Mouse (Mus musculus) hindbrain, embryonic 16.5 days (tissue): ENCODE data around the gene Mark4. TPM values are rescaled to one million over a fixed set of nuclear protein-coding genes. Genes with fewer than 3 reads are reported as not detected.
A peak's percentile ranks its signal among the peaks of the same experiment; 100 is the strongest.

Experiments
- ATAC-seq: fragments of 200-750 bp; cut with Nextera tagmentation; 2 replicates; pipeline ENCODE4 v1.8.0; 2017; ENCODE audit warnings: moderate TSS enrichment, moderate library complexity
- H3K27ac ChIP-seq: fragments of 300-500 bp; sonication (generic); 2 replicates; pipeline ENCODE4 v1.5.1; 2014; ENCODE audit warnings: low read depth, mild to moderate bottlenecking, control low read depth, low read length, moderate library complexity
- H3K27me3 ChIP-seq: fragments of 300-500 bp; sonication (generic); replicated peaks from 2 replicates; pipeline ENCODE4 v1.6.1; 2014; ENCODE audit warnings: low read length; ENCODE audit not compliant: control insufficient read depth, insufficient read depth
- H3K36me3 ChIP-seq: fragments of 300-500 bp; sonication (generic); 2 replicates; pipeline ENCODE4 v1.6.1; 2014; ENCODE audit warnings: mild to moderate bottlenecking, low read length, moderate library complexity, mixed read lengths; ENCODE audit not compliant: control insufficient read depth, insufficient read depth
- H3K4me1 ChIP-seq: fragments of 300-500 bp; sonication (generic); 2 replicates; pipeline ENCODE4 v1.6.1; 2014; ENCODE audit warnings: low read depth, low read length; ENCODE audit not compliant: control insufficient read depth, insufficient read depth
- H3K4me2 ChIP-seq: fragments of 300-500 bp; sonication (generic); 2 replicates; pipeline ENCODE4 v1.6.1; 2014; ENCODE audit warnings: mild to moderate bottlenecking, low read length, control low read depth, moderate library complexity
- H3K4me3 ChIP-seq: fragments of 300-500 bp; sonication (generic); 2 replicates; pipeline ENCODE4 v1.5.1; 2014; ENCODE audit warnings: mild to moderate bottlenecking, low read length, control low read depth, moderate library complexity
- H3K9ac ChIP-seq: fragments of 300-500 bp; sonication (generic); 2 replicates; pipeline ENCODE4 v1.6.1; 2014; ENCODE audit warnings: low read depth, mild to moderate bottlenecking, control low read depth, low read length, moderate library complexity
- H3K9me3 ChIP-seq: fragments of 300-500 bp; sonication (generic); 2 replicates; pipeline ENCODE4 v1.6.1; 2014; ENCODE audit warnings: mild to moderate bottlenecking, low read length, moderate library complexity; ENCODE audit not compliant: control insufficient read depth
- WGBS: fragments of 180-500 bp; shearing (Covaris S2); extraction: QIAGEN DNeasy Blood & Tissue Kit; methylation state at CpG from one replicate; pipeline ENCODE4 v1.1.7; 2014; 5-methylcytosine and 5-hydroxymethylcytosine counted together
- polyA plus RNA-seq: library from polyadenylated mRNA; unstranded; fragments of >200 nt; fragmentation: Nextera tagmentation; extraction: Ambion mirVana; gene quantifications from 2 replicates; pipeline ENCODE4 v1.2.1, GENCODE M21; 2015

Mark4 gene
- polyA plus RNA-seq, 1 experiment from 2014 or later, result 15.9 TPM

DNA sequence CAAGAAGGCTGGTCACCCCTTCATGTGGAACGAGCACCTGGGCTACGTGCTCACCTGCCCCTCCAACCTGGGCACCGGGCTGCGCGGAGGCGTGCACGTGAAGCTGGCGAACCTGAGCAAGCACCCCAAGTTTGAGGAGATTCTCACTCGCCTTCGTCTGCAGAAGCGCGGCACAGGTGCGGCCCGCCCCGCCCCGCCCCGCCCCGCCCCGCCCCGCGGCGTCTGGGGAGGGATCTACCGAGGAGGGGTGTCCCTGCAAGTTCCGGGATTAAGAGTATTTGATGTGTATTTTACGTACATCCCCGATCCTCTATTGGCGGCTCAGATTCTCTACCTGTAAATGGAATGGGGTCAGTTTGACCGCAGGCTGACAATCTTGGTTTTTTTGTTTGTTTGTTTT, 38.5 kb downstream of the Mark4 start:
- Histone ChIP-seq H3K4me3 (peak overlapping the region; percentile 20; the same call in 1 of the 2 replicates), H3K9ac (0 out of 2 replicates have a peak overlapping the region, but pooled peaks have one; percentile 28), H3K36me3 (peaks cover 6% of the 10 kb centered on the region; the same call in 1 of the 2 replicates), H3K27me3 (peaks cover 20% of the 10 kb centered on the region), H3K4me1 (peaks cover 3% of the 10 kb centered on the region; the same call in 1 of the 2 replicates), H3K27ac (no peak overlapping the region), H3K4me2 (peak overlapping the region; percentile 37), H3K9me3 (no peaks in the 10 kb centered on the region)
- no peak for ATAC-seq
- WGBS, result 10% methylated on average over 28 of the region's 28 CpGs

DNA sequence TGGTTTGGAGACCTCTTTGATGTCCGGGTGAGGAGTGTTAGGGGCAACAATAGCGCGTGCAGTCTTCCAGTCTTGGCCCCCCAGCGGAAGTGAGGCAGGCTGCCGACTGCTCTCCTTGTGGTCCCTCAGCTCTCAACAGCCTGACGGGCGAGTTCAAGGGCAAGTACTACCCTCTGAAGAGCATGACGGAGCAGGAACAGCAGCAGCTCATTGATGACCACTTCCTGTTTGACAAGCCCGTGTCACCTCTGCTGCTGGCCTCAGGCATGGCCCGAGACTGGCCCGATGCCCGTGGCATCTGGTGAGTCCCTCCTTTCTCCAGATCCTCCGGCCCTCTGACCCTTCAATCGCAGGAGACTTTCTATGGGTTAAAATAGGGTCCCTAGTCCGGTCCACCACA, 42.0 kb downstream of the Mark4 start:
- Histone ChIP-seq H3K4me3 (no peak overlapping the region), H3K9ac (no peak overlapping the region), H3K9me3 (no peaks in the 10 kb centered on the region), H3K36me3 (no peaks in the 10 kb centered on the region), H3K4me1 (peaks cover 3% of the 10 kb centered on the region; the same call in 1 of the 2 replicates), H3K27ac (no peak overlapping the region), H3K4me2 (no peak overlapping the region), H3K27me3 (peaks cover 17% of the 10 kb centered on the region)
- 79% methylated on average over 15 of the region's 15 CpGs for WGBS
- no peak for ATAC-seq

DNA sequence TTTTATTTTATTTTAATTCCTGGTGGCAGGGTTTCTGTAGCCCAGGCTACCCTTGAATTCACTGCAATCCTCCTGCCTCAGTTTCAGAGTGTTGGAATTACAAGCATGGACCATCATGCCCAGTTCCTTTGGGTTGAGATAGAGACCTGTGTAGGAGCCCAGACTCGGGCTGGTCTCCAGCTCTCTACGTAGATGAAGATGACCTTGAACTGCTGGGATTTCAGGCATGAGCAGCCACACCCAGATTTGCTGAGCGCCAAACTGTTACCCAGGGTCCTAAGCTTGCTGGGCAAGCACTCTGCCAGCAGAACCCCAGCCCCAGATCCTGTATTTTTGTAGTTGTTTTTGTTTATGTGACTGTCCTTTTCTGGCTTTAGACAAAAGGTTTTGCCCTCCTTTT, 45.1 kb downstream of the Mark4 start:
- no peaks in the 10 kb centered on the region for H3K9me3 ChIP-seq
- WGBS, result 86% methylated on average over 3 of the region's 3 CpGs
- H3K27ac ChIP-seq, result no peak overlapping the region
- H3K4me2 ChIP-seq, result no peak overlapping the region
- H3K4me3 ChIP-seq, result no peak overlapping the region
- ATAC-seq, result no peak
- no peaks in the 10 kb centered on the region for H3K4me1 ChIP-seq
- no peaks in the 10 kb centered on the region for H3K36me3 ChIP-seq
- no peak overlapping the region for H3K9ac ChIP-seq
- peaks cover 11% of the 10 kb centered on the region for H3K27me3 ChIP-seq

DNA sequence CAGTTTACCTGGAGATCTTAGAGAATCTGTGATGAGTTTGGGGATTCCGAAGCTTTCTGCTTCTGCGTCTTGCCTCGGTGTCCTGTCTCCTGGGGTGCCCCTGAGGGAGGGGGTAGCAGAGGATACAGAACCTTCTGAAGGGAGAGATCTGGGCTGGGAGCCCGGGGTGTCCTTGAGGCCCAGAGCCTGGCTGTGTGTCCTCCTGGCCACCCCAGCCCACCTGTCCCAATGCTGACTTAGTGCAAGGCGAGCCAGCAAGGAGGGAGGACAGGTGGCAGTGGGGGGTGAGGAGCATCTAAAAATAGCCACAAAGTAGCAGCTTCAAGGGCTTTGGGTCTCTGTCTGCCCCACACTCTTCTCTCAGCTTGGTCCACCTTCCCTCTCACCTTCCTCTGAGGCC, 46.8 kb downstream of the Mark4 start:
- Histone ChIP-seq H3K4me1 (no peaks in the 10 kb centered on the region), H3K4me3 (no peak overlapping the region), H3K9ac (no peak overlapping the region), H3K9me3 (no peaks in the 10 kb centered on the region), H3K4me2 (no peak overlapping the region), H3K27me3 (peaks cover 6% of the 10 kb centered on the region; the same call in 1 of the 2 replicates), H3K36me3 (no peaks in the 10 kb centered on the region), H3K27ac (no peak overlapping the region)
- ATAC-seq, result no peak
- WGBS, result 73% methylated on average over 5 of the region's 5 CpGs

DNA sequence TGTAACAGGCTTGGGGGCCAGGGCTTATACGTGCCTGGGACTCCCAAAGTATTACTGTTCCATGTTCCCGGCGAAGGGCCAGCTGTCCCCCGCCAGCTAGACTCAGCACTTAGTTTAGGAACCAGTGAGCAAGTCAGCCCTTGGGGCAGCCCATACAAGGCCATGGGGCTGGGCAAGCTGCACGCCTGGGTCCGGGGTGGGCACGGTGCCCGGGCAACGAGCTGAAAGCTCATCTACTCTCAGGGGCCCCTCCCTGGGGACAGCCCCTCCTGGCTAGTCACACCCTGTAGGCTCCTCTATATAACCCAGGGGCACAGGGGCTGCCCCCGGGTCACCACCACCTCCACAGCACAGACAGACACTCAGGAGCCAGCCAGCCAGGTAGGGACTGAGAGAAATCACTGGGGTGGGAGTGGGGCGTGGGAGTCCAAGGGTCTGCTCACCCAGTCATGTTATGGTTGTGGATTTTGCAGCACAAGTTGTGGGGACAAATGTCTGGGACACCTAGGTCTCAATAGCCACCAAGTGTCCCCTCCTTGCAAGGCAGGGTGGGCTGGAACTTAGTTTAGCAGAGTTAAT, 47.8 kb downstream of the Mark4 start:
- WGBS, result 74% methylated on average over 11 of the region's 11 CpGs
- H3K9me3 ChIP-seq, result no peaks in the 10 kb centered on the region
- no peak overlapping the region for H3K4me2 ChIP-seq
- no peak overlapping the region for H3K27ac ChIP-seq
- no peaks in the 10 kb centered on the region for H3K4me1 ChIP-seq
- no peak overlapping the region for H3K9ac ChIP-seq
- H3K27me3 ChIP-seq, result peaks cover 8% of the 10 kb centered on the region; the same call in 1 of the 2 replicates
- no peak for ATAC-seq
- H3K4me3 ChIP-seq, result no peak overlapping the region
- H3K36me3 ChIP-seq, result no peaks in the 10 kb centered on the region

DNA sequence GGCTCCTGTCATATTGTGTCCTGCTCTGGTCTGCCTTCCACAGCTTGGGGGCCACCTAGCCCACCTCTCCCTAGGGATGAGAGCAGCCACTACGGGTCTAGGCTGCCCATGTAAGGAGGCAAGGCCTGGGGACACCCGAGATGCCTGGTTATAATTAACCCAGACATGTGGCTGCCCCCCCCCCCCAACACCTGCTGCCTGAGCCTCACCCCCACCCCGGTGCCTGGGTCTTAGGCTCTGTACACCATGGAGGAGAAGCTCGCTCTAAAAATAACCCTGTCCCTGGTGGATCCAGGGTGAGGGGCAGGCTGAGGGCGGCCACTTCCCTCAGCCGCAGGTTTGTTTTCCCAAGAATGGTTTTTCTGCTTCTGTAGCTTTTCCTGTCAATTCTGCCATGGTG, 48.9 kb downstream of the Mark4 start:
- Histone ChIP-seq H3K9ac (no peak overlapping the region), H3K27ac (no peak overlapping the region), H3K4me3 (no peak overlapping the region), H3K4me2 (no peak overlapping the region), H3K36me3 (no peaks in the 10 kb centered on the region), H3K9me3 (no peaks in the 10 kb centered on the region), H3K27me3 (peaks cover 14% of the 10 kb centered on the region), H3K4me1 (no peaks in the 10 kb centered on the region)
- 54% methylated on average over 6 of the region's 6 CpGs for WGBS
- ATAC-seq, result no peak

DNA sequence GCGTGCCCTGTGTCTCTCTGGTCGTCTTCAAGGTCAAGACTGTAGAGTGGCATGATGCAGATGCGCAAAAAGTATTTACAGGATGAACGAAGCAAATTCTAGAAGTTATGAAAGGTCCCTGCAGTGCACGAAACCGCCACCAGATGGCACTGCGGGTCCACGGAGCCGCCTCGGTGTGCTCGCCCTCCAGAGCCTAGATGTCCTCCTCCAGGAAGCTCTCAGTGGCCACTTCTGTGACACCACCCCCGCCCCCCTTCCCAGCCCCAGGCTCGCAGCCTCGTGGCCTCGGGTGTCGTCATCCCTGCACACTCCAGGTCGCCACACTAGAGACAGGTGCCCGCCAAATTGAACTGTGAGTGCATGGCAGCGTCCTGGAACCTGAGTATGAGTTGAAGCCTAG, 53.2 kb downstream of the Mark4 start:
- H3K9me3 ChIP-seq, result no peaks in the 10 kb centered on the region
- H3K27me3 ChIP-seq, result peaks cover 37% of the 10 kb centered on the region
- H3K9ac ChIP-seq, result no peak overlapping the region
- peak overlapping the region; percentile 40 for H3K4me2 ChIP-seq
- no peak overlapping the region for H3K4me3 ChIP-seq
- WGBS, result 4% methylated on average over 19 of the region's 19 CpGs
- no peaks in the 10 kb centered on the region for H3K36me3 ChIP-seq
- peak; percentile 66 for ATAC-seq
- peaks cover 9% of the 10 kb centered on the region for H3K4me1 ChIP-seq
- H3K27ac ChIP-seq, result no peak overlapping the region

DNA sequence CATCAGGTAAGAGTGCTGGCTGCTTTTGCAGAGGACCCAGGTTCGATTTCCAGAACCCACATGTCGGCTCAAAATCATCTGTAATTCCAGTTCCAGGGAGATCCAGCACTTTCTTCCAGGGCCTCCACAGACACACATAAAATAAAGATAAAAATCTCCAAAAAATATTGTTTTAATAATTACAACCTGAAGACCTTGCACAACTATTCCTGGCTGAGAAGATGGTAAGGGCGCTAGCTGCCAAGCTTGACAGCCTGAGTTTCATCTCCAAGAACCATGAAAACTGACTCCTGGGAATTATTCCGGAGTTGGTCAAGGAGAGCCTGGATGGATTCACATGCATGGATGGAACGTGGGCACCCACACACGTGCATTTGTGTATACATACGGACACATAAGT, 54.1 kb downstream of the Mark4 start, which contains the start of gene Ckm:
TSS of gene Ckm (plus strand) at position 301 of the 400 bp plus-strand sequence.
- peaks cover 12% of the 10 kb centered on the region for H3K4me1 ChIP-seq
- peaks cover 37% of the 10 kb centered on the region for H3K27me3 ChIP-seq
- ATAC-seq, result no peak
- H3K4me3 ChIP-seq, result peak within 1 kb of the TSS; percentile 55
- no peaks in the 10 kb centered on the region for H3K9me3 ChIP-seq
- H3K9ac ChIP-seq, result peak within 1 kb of the TSS; percentile 66
- 48% methylated on average over 7 of the region's 7 CpGs for whole genome bisulfite sequencing
- no peak within 1 kb of the TSS for H3K27ac ChIP-seq
- peak within 1 kb of the TSS; percentile 95 for H3K4me2 ChIP-seq
- no peaks in the 10 kb centered on the region for H3K36me3 ChIP-seq

DNA sequence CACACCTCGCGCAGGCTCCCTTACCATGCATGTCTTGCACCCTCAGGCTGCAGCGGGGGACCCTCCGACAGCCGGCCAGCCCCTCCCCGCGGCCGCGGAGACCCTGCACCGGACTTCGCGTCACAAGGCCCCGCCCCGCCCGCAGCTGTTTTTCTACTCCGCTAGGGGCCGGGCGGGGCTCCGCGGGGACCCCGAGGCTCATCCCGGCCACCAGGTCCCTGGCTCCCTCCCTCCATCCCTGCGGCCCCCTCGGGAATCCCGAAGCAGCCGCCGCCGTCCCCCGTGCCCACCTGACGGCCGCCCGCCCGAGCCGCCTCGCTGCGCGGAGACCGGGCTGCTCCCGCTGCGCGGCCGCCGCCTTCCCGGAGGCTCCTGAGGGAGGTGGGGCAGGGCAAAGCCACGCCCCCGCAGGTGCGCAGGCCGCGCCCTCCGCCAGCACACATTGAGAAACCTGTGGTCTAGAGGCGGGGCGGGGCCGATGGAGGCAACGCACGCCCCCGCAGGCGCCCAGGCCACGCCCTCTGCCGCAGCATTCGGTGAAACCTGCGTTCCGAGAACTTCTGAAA, 54.8 kb downstream of the Mark4 start, which contains the start of gene Klc3:
TSS of gene Klc3 (minus strand) at position 374 of the 566 bp plus-strand sequence.
- H3K9me3 ChIP-seq, result no peaks in the 10 kb centered on the region
- WGBS, result 1% methylated on average over 61 of the region's 62 CpGs
- H3K4me2 ChIP-seq, result peak within 1 kb of the TSS; percentile 95
- peaks cover 14% of the 10 kb centered on the region for H3K4me1 ChIP-seq
- 0 out of 2 replicates have a peak, but pooled peaks have one; percentile 27 for ATAC-seq
- peaks cover 40% of the 10 kb centered on the region for H3K27me3 ChIP-seq
- peak within 1 kb of the TSS; percentile 66 for H3K9ac ChIP-seq
- peak within 1 kb of the TSS; percentile 55 for H3K4me3 ChIP-seq
- H3K27ac ChIP-seq, result no peak within 1 kb of the TSS
- no peaks in the 10 kb centered on the region for H3K36me3 ChIP-seq
